Mouse (Mus musculus) layer of hippocampus, adult 6 months (tissue): Measurements from ENCODE around the gene Rtl8c. TPM values are rescaled to one million over a fixed set of nuclear protein-coding genes. Genes with fewer than 3 reads are reported as not detected.

Source experiments
- long read RNA-seq, 2 experiments: library from polyadenylated mRNA; unstranded; transcript quantifications; one replicate each; pipeline ENCODE4 v2.0.0; 2019 to 2020
- polyA plus RNA-seq: library from polyadenylated mRNA; unstranded; fragments of <200 nt; fragmentation: Nextera tagmentation; gene quantifications from 2 replicates; pipeline ENCODE4 v1.2.3, GENCODE M21; 2021

Gene Rtl8c
- 279 and 311 TPM in 2 replicates for polyA plus RNA-seq
- long read RNA-seq, experiment 1, partial matches to known transcripts = 5 of 156 reads
- long read RNA-seq, experiment 1, other reads (novel, unspliced or antisense) = 151 of 156 reads
- long read RNA-seq, experiment 2, partial matches to known transcripts = 0 of 61 reads
- long read RNA-seq, experiment 2, other reads (novel, unspliced or antisense) = 61 of 61 reads

GRCm38 (mm10) chrX:53607242-53608121 lies at the start of gene Rtl8c:
Gene Rtl8c, plus strand, starts transcription at chrX:53608032.

GRCm38 (mm10) chrX:53608879-53609278 lies 1.0 kb downstream of the Rtl8c start, which contains the start of gene Gm14597:
Gene Gm14597, minus strand, starts transcription at chrX:53608979.

GRCm38 (mm10) chrX:53642980-53643961 lies 35.4 kb downstream of the Rtl8c start, which contains the start of gene Rtl8a:
Gene Rtl8a, minus strand, starts transcription at chrX:53643682.

Other genes starting within 250 kb of the Rtl8c start
- 15.0 and 20.1 TPM in 2 replicates for gene Mospd1, start 237.5 kb upstream of the Rtl8c start, polyA plus RNA-seq
- not detected in 2 replicates for gene Etd, start 173.1 kb upstream of the Rtl8c start, polyA plus RNA-seq
- gene Gm14597, start 947 bp downstream of the Rtl8c start, polyA plus RNA-seq = not detected in 2 replicates
- gene Rtl8a, start 35.6 kb downstream of the Rtl8c start, polyA plus RNA-seq = 61.4 TPM in 2 replicates
- 24.4 and 25.2 TPM in 2 replicates for gene Rtl8b, start 62.4 kb downstream of the Rtl8c start, polyA plus RNA-seq
- 0.25 and 0.58 TPM in 2 replicates for gene 4930502E18Rik, start 116.8 kb downstream of the Rtl8c start, polyA plus RNA-seq
- not detected in 2 replicates for gene 1700013H16Rik, start 149.8 kb downstream of the Rtl8c start, polyA plus RNA-seq
- gene Zfp36l3, start 168.4 kb downstream of the Rtl8c start, polyA plus RNA-seq = not detected in 2 replicates
- 3.2 and 3.7 TPM in 2 replicates for gene Xlr, start 189.7 kb downstream of the Rtl8c start, polyA plus RNA-seq